Mouse (Mus musculus) adrenal gland, postnatal 36 days (tissue): ENCODE results near the gene Rxra. TPM values are rescaled to one million over a fixed set of nuclear protein-coding genes. Genes with fewer than 3 reads are reported as not detected.

Experiments
- DNase-seq, 2 experiments: peaks; one replicate each; pipeline ENCODE4 v3.0.0; 2021; ENCODE audit warnings: mixed read lengths in 1 of 2
- long read RNA-seq, 2 experiments: library from polyadenylated mRNA; stranded (forward); transcript quantifications; one replicate each; pipeline ENCODE4 v2.0.0; 2021; ENCODE audit warnings: borderline sequencing depth in 2 of 2
- total RNA-seq, 2 experiments: library from RNA; stranded (reverse); gene quantifications; 2 replicates each; pipeline ENCODE4 v1.2.3; 2021

Gene Rxra
- total RNA-seq = 10 to 100 TPM; 49.2 to 51.4 TPM
- long read RNA-seq, experiment 1, full-length matches to known transcripts = 1 of 25 reads
- long read RNA-seq, experiment 1, partial matches to known transcripts = 23 of 25 reads
- long read RNA-seq, experiment 1, other reads (novel, unspliced or antisense) = 1 of 25 reads
- long read RNA-seq, experiment 2, full-length matches to known transcripts = 10 of 16 reads
- long read RNA-seq, experiment 2, partial matches to known transcripts = 3 of 16 reads
- long read RNA-seq, experiment 2, other reads (novel, unspliced or antisense) = 3 of 16 reads

DNA sequence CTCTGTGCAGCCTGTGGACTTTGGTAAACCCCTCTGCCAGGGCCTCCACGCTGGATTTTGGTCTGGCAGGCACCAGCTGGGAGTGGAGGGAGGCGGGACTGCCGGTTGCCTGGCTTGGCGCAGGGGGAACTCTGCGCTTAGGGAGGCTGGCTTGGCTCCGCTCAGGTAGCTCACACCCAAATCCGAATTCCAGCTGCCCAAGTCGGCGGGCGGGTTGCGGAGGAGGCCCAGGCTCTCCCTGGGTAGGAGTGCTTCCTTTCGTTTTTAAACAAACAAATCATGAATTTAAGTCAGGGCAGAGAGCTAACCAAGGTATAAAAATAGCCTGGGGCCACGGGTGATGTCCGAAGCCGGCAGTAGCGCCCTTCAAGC is at the start of gene Rxra:
TSS of gene Rxra (plus strand) at position 335 of the 372 bp plus-strand sequence.
- peak; percentile 63 to 77 for DNase-seq

DNA sequence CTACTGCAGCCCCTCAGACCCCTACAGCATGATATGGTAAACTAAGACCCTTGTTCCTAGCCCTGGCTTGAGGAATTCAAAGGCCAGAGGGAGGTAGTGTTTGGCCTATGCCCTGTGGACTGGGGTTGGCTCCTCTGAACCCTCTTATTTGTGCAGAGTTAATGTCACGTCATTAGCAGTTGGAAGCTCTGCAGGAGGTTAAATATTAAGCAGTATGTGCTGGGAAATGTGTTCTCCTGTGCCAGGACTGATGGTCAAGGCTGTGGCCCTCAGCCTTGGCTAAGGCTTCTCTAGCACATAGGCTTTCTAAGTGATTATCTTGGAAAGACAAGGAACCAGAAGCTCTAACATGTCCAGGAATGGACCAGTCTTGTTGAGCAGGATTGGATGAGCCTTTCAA is 49.6 kb upstream of the Rxra start:
- no peak for DNase-seq

DNA sequence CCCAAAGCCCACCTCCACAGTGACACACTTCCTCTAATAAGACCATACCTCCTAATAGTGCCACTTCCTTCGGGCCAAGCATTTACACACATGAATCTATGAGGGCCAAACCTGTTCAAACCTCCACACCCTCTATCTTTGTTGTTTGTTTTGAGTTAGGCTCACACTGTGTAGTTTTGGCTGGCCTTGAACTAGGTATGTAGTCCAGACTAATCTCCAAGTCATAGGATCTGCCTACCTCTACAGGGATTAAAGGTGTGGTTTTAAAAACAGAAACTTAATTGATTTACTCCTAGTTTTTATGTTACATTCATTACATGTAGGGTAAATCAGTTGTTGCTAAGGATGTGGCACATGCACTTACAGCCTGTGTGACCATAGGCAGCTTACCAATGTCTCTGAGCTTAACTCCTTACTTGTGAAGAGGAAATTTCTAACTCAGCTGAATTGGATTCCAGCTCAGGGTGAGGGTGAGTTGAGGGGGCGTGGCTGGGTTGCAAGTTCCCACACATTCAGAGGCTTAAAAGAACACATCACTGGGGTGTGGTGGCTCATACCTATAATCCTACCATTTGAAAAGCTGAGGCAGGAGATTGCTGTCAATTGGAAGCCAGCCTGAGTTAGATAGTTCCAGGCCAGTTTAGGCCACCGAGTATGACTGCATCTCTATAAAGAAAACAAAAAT is 45.5 kb upstream of the Rxra start:
- DNase-seq = no peak

DNA sequence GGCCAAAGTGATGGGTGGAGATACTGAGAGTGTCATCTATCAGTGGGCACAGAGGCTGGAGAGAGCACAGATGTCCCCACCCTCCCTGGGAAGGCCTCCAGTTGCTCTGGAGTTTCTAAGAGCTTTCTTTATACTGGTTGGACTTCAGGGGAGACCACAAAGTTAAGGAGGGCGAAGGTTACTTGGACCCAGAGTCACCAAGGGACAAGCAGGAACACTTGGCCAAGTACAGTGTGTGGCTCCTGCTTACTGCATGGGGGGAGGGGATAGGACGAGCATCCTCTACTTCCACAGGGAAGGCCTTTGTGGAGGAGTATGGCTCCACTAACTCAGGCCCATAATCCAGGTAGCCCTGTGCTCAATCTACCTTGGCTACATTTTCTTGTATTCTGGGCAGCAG is 42.8 kb upstream of the Rxra start:
- no peak for DNase-seq

DNA sequence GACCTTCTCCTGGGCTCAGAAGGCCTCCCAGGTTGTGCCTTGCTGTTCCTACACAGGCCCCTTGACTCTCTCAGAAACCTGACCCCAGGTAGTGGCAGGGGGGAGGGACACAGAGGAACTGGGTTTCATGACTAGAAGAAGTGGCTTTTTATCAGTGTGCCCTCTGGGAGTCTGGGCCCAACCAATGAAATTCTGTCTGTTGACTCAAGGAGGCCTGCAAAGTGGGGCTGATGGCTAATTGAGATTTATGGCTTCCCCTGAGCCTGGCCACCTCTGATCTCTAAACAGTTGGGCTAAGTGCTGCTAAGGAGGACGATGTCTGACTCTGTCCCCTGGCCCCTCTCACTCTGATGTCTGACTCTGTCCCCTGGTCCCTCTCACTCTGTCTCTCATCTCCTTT is 42.2 kb upstream of the Rxra start:
- no peak for DNase-seq

DNA sequence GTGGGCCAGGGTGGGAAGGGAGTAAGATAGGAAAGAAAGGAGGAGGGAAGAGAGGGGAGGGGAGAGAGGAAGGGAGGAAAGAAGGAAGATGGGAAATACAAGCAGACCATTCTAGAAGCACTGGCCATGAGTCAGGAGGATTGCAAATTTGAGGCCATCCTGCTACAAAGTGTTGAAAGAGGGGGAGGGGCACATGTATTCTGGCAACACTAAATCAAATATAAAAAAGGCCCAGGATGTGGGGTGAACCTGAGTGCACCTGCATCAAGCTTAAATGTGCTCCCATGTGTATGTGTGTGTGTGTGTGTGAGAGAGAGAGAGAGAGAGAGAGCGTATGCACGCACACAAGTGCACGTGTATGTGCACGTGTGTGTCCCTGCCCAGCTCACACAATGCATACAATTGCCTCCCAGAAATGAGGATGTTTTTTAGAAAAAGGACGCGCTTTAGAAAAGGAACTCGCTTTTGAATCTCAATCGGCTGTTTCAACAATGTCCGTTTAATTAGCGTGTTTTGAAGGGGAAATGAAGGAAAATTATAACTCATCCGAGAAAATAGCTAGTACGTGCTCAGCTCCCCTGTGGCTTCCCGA is 41.0 kb upstream of the Rxra start:
- no peak for DNase-seq

DNA sequence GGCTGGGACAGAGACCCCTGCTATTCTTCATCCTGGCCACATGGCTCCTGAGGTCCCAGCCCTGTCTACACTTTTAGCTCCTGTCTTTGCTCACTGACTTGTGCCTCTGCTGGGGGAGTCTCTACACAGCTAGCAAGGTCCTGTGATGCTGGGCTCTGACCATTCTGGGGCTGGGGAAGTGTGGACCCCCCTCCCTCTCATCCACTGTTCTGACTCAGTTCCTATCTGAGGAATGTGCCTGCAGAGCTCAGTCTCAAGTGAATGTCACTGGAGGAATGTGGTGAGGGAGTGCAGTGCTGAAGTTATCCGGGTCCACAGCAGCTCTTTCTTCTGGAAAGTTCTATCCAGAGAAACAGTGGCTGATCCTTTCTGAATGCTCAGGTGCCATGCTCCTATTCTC is 39.4 kb upstream of the Rxra start:
- DNase-seq = no peak

DNA sequence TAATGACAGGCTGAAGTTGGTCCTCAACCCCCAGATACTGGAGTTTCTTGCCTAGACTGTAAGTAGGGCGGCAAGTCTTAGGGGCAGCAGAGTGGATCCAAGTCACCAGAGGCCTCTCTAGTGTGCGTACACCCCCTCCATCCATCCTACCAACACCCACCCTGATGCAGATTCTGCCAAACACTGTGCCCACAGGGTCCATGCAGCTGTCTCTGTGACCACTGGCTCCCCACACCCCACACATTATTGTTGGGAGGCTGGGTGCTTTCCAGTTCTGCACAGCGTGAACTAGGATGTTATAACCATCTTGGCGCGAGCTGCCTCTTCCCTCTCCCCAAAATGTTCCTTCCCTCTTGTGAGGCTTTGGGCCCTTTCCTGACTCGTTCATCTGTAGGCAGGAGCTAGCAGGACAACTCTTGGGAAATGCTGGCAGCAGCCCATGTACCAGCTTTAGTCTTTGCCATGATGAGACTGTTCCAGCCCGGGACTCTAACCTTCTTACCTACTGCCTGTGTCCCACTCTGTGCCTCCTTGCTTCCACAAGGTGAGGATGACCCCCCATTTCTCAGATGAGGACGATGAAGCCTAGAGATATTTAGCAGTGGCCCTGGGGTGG is 38.9 kb upstream of the Rxra start:
- no peak for DNase-seq

DNA sequence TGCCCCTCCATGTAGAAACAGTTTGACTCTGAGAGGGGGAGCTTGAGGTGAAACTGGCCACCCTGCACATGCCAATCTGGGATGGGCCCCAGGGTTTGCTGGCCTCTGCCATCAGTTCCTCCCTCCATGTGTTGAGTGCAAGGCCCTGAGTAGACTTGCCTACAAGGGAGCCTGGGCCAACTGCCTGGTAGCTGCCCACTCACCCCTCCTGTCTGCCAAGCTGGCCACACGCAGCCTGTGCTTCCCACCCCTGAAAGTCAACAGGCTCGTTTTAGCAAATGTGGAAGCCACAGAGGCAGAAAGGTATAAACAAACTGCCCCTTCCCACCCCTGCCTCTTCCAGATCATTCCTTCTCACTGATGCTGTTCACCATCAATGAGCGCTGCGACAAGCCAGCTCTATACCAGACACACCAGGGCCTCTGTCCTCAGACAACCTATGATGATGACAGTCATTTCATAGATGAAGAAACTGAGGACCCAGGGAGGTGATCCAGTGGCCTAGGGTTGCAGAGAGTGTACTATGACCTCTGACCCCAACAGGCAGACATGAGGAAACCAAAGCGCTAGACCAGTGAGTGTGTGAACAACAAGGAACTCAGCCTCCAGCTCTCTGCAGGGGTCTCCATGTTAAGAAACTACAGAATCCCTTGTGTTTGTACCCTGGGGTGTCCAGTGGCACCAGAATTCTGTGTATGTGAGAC is 36.5 kb upstream of the Rxra start:
- DNase-seq = no peak

DNA sequence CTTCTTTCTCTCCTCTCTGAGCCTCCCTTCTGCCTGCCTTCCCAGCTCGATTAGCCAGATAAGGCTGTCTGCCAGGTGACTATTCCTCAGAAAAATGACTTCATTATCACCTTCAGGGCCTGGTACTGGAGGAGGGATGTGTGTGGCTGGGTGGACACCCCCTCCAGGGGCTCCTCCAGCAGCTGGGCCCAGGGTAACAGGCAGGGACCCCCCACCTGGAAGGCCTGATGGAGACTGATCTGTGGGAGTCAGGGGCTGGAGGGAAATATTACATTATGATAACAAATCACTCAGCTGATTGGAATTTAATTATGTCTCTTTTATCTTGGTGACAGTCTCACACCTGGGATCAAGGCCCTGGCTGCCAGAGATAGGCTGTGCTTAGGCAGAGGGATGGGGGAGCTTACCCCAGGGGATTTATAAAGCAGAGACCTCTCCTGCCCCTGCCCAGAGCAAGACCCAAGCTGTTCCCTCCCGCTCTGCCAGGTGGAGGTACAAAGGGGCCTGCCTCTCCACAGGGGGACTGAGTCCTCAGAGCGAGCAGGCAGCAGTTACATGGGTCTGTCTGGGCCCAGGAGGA is 35.2 kb upstream of the Rxra start:
- no peak for DNase-seq

DNA sequence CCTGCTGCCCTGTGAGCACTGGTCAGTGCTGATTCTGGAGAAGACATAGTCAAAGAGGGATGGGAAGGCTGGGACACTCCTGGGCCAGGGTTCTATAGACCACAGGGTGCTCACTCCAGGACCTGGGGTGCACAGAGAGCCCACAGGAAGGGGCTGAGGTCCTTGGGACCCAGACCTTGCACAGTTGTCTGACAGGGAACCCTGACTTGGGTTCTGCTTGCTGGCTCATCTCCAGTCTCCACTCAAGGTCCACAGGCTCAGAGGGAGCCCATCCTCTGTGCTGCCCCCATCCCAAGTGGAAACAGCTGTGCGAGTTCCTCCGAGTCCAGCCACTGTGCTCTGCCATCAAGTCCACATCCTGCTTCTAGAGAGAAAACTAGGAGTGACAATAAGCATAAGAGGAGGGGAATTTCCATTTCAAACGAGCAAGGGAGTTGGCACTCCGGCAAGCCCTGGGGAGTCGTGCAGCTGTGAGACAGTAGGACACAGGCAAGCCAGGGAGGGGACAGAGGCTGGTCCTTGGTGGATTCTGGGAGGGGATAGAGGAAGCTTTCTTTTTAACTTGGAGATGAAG is 31.6 kb upstream of the Rxra start:
- DNase-seq = no peak

DNA sequence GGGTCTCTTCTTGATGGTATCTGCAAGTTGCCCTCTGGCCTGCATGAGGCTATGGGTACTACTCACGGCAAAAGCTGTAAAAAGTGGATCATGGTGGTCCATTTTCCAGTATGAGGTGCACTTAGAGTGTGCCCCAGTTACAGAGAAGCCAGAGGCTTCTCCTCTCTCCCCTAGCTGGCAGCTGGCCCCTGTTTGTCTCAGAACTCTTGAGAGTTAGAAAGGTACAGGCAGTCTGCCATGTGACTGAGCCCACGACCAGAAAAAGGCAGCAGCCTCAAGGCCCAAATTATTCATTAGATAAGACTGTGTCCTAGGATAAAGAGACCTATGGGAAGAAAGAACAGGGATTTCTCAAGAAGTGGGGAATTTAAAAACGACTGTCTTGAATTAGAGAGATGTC is 30.8 kb upstream of the Rxra start:
- DNase-seq = no peak

DNA sequence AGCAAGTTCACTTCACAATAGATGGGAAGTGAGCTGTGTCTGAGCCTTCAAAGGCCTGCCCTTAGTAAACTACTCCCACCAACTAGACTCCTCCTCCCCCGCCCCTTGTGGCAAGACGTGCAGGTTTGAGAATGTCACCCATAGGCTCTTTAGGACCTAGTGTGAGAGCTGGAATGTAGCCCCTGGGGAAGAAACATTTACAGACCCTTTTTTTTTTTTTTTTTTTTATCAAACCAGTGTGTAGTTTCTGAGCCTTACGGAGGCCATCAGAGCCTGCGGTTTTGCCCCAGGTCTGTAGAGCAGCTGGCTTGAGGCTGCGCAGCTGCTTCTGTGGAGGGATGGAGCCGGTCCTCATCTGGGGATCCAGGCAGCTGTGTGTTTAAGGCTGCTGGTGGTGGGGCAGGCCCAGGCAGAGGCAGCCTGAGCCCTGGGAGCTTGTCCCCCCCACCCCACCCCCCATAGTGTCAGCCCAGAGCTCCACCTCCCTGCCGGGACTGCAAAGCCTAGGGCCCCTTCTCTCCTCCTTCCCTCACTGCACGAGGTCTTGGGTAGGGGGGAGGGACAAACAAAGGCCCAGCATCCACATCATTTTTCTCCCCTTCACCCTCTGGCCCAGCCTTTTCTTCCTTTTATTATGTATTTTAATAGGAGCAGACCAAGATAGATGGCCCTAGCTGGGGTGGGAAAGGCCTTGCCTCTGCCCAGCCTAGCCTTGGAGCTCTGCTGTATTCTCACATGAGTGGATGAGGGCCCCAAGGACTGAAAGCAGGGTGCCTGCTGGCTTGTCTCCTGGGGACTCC is 26.2 kb upstream of the Rxra start:
- DNase-seq = no peak

DNA sequence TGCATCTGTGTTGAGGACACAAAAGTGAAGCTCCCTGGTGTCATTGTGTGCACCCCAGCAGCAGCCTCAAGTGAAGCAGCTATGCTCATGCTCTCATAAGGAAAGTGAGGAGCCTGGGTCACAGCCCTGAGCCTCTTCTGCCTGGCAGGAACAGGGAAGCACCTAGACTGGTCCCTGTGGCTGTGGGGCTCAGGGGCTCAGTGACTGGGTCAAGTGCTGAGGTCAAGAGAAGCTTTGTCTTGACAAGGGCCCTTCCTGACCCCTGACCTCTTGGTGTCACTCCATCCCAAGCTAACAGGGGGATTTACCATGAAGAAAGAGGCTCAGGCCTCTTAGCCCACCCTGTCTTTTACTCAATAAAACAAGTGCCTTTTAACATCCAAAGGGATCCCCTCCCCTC is 25.2 kb upstream of the Rxra start:
- no peak for DNase-seq

DNA sequence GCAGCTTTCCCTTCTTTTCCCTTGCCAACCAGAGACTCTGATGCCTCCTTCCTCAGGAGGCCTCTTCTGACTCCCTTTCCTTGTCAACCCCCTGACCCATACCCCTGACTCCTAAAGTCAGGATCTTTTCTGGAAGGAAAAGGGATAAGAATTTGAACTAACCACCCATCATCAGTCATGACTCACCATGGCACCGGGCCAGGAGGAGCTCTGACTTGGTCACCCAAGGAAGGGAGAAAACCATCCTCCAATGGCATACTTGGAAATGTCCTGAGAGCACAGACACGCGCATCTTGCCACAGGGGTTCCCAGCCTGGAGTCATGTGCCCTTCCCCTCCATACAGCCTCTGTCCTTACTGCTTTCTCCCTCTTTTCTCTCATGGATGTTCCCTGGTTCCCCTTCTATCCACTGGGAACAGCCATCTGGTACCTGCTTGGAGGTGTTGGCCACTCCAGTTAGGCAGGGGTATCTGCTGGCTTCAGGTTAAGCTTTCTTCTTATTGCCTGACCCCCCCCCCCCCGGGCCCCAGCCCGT is 22.7 kb upstream of the Rxra start:
- DNase-seq = peak; percentile 78 to 82

DNA sequence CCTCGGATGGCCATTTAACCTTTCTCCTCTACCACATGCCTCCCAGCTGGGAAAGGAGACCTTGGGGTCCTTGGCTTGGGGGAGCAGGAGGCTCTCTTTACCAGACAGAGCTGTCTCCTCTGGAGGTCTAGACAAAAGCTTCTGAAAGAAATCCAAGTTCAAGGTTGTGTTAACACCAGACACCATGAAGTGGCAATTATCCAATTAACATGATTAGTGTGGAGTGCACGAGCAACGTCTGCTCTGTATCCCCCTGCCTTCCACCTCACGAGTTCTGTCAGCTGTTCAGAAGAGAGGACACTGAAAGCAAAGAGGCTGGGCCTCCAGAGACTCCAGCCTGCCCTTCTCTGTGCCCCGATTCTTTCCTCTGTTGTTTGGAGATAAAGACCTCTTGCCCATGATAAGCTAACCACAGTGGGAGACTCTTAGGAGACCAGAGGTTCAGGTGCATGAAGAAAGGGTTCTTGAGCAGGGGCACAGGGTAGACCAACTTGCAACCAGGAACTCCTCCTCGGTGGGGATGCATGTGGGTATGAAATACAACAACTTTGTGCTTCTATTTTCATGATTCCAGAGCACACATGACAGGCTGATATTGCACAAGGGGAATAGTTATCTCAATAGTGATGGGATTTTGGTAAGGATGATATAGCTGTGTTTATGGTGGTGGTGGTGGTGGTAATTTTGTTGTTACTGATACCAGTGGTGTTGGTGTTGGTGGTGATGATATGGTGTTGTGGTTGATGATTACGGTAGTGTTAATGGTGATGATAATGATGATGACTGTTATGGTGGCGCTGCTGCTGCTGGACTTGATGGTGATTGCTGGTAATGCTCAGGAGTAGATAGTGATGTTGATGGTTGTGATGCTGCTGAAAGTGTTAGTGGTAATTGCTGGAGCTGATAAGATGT is 21.7 kb upstream of the Rxra start:
- DNase-seq = no peak

DNA sequence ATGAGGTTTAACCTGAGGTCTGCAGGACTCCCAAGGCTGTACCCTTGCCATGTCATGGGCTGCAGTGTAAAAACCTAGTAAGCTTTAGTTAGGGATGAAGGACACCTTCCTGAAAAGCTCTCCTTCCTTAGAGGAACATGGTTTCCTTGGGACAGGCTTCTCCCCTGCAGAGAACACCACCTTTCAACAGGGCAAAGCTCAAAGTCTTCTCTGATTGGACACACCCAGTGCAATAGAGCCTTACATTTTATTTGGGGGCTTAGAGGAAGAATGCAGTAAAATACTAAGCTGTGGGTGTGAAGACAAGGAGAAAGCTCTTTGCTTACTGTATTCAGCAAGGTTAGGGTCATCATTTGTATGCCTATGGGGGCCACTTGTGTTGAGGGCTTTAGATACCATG is 19.7 kb upstream of the Rxra start:
- no peak for DNase-seq

DNA sequence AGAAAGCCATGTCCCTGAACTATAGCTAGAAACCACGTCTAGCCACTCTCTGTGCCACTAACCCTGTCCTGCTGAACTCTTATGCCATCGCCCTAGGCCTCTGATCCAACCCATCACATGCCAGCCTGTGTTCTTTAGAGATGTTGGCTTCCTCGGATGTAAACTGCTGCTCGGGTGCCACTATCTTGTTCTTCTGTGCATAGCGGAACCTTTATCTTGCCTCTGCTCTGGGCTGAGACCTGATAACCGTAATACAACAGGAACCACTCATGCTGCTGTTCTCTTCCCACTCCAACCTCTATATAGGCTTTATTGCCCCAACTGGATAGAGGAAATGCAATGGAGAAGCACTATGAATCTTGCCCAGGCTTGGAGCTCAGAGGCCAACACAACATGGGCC is 11.0 kb upstream of the Rxra start:
- DNase-seq = no peak

DNA sequence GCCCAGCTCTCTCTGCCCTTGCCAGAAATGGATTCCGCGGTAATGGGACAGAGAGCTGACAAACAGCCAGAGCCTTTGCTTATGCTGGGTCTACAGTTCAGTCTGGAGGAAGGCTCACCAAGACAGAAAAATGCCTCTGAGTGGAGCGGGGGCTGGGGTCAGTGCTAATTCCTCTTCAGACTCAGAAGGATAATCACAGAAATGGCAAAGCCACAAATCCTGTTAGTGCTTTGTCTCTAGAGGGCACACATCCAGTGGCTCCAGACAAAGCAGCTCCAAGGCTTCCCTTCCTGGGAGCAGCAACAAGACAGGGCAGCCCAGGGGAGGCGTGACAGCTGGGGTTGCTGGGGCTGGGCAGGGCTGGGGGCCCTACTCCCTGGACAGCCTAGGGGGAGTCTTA is 9.5 kb upstream of the Rxra start:
- no peak for DNase-seq

DNA sequence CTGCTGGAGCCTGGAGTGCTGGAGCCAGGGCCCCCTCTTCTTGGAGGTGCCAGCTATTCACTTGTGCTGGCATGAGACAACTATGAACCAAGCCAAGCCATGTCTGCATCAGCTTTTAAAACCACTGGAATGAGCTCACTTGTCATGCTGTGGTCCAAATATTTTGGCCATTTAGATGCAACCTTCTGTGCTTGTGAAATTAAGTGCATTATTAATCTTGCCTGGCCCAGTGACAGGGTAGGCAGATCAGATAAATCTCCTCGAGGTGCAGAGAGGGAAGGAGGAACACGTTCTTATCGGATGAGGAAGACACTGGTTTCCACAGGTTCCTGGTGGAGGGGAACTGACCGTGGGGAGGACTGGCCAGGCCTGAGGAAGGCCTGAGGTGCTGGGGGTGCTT is 8.6 kb upstream of the Rxra start:
- DNase-seq = peak in 1 of 2 experiments; percentile 20
